Mouse (Mus musculus) left cerebral cortex, postnatal 4 days (tissue): ENCODE measurements around the gene Ino80. TPM values are rescaled to one million over a fixed set of nuclear protein-coding genes. Genes with fewer than 3 reads are reported as not detected.

ENCODE experiments used
- DNase-seq: peaks from one replicate; pipeline ENCODE4 v3.0.0-alpha.2; 2022
- intact Hi-C: fragments of 180-260 bp; cut with DNase I; formaldehyde crosslinking; loops from one replicate; pipeline ENCODE4 v1.15.1; 2025
- total RNA-seq, 2 experiments: library from RNA; stranded (reverse); gene quantifications; 2 replicates each; pipeline ENCODE4 v1.2.3; 2021

Ino80 gene
- total RNA-seq, 2 experiments from 2014 or later, result 20.9 to 23.7 TPM

DNA sequence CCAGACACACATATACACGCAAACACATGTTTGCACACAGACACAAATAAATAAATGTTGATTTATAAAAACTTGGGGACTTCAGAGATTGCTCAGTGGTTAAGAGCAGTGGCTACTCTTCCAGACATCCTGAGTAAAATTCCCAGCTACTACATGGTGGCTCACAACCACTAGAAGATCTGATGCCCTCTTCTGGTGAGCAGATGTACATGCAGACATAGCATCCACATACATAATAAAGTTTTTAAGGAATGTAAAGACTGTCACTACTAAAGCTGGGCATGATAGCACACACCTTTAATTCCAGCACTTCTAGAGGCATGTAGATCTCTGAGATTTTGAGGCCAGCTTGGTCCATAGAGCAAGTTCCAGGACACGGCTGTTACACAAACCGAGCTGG is 16.5 kb downstream of the Ino80 start:
- intact Hi-C loops, result no loop called here
- no peak for DNase-seq

DNA sequence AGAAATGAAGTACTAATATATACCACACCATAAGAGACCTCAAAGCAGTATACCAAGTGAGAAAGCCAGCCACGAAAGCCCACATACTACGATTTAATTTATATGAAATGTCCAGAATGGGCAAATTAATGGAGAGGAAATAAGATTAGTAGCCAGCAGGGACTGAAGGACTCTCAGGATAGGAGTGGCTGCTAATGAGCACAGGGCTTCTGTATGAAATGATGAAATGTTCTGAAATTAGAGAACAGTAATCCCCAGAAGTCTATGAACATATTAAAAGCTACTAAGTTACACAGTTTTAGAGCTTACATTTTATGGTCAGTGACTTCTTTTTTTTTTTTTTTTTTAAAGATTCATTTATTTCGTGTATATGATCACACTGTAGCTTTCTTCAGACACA is 22.9 kb downstream of the Ino80 start:
- DNase-seq, result no peak
- intact Hi-C loops, result no loop called here

DNA sequence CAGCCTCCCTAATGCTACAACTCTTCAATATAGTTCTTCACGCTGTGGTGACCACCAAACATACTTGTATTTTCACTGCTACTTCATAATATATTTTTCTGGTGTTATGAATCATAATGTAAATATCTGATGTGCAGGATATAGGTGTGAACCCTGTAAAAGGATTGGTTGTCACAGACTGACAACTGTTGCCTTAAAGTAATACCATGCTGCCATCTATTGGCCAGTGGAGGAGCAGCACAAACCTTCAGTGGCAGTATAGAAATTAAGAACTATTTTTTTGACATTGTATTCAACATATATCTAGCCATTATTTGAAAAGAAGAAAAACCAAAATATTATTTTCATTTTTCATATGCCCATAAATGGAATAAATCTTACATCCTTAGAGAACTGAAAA is 40.5 kb downstream of the Ino80 start:
- intact Hi-C loops, result loop anchor here (5.0 kb wide), 1 partner anchor 185 kb away; no protein-coding TSS in a partner anchor
- peak; percentile 18 for DNase-seq

DNA sequence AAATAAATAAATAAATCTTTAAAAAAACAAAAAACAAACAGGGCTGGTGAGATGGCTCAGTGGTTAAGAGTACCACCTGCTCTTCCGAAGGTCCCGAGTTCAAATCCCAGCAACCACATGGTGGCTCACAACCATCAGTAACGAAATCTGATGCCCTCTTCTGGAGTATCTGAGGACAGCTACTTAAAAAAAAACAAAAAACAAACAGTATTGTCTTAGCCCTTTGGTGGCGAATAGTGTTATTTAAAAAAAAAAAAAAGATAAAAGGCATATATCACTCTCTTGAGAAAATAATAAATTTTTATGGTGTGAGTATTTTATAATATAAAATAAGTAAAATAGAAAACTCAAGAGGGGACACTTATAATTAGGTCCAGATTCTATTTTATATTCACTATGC is 41.0 kb downstream of the Ino80 start:
- intact Hi-C loops, result loop anchor here (5.0 kb wide), 1 partner anchor 184 kb away; no protein-coding TSS in a partner anchor
- DNase-seq, result no peak

DNA sequence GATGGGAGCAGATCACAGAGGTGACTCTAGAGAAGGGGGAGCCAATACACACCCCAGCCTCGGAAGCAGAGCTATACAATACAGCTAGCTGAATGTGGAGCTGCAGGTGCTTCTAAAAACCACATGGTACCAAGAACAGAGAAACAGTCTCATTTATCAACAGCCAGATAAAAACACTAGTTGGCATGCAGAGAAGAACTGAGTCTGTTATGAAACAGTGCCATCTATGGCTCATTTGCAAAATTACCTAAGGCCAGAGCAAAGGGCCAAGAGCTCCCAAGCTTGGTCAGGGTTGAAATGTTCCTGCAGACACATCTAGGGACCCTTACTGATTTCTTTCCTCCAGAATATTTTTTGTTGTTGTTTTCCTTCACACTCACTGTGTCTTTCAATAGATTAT is 63.7 kb downstream of the Ino80 start:
- intact Hi-C loops, result loop anchor here (10.0 kb wide), 1 partner anchor 119 kb away; no protein-coding TSS in a partner anchor

DNA sequence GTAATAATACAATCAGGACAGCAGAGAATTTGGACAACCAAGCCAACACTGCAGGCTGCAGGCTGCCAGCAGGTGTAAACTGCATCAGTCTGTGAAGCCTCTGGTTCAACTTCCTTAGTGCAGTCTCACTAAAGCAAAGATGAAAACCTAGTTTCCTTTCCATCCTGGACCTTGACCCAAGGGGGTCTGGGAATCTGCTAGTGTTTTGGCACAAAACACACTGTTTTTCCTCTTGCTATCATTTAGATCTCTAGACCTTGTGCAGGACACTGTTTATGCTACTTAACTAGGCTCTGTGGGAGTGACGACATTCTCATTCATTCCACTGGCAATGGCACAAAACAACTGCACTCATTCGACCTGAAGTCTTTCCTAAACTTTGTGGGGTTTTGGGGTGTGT is 65.8 kb downstream of the Ino80 start:
- intact Hi-C loops, result loop anchor here (10.0 kb wide), 1 partner anchor 117 kb away; no protein-coding TSS in a partner anchor

More for the DNA sequence above, 63.7 kb downstream of the Ino80 start:
- DNase-seq, result no peak

DNA sequence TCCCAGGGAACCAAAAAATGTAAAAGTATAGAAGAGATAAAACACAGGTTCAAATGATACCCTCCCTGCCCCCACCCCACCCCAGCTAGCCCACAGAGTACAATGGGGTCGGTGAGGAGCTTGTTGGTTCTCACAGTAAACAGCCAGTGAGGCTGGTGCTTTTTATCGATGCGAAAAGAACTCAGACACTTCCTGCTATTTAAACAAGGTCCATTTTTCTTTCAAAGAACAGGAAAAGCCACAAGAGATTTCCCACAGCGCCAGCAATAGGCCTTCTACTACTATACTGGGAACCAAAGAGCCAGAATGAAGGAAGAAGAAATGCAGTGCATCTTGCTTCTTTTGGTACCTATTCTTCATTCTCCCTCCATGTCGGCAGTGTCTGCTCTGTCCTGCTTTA is 66.5 kb downstream of the Ino80 start:
- intact Hi-C loops, result loop anchor here (10.0 kb wide), 1 partner anchor 116 kb away; no protein-coding TSS in a partner anchor
- DNase-seq, result no peak

More for the DNA sequence above, 65.8 kb downstream of the Ino80 start:
- no peak for DNase-seq

DNA sequence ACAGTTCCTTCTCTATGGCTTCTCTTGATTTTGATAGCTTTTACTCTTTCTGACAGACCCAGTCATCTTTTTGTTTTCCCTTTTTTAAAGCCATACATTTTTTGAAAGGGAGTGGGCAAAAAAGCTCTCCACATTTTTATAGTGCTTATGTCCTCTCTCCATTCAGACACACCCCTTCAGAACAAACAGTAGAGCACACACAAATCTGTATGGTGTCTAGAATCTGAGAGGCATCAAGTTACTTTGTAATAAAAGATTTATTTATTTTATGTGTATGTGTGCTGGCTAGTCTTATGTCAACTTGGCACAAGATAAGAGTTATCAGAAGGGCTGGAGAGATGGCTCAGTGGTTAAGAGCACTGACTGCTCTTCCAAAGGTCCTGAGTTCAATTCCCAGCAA is 68.8 kb downstream of the Ino80 start:
- intact Hi-C loops, result no loop called here
- no peak for DNase-seq

DNA sequence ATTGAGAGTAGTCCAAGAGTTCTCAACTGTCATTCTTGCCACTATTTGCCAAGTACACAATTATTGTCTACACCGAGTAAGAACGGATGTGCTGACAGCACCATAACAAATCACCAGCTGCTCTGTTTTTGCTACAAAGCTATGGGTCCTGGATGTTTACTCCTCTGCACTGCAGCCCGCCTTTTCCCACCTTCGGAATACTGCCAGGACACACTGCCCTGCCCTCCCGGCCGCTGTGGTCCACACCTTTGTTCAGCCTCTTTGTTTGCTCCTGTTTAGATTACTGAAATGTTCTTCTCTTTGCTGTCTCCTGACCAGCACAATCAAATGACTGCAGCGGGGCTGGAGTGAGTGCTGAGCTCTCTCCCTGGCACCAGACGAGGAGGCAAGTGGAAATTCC is 69.2 kb downstream of the Ino80 start:
- intact Hi-C loops, result no loop called here
- peak; percentile 10 for DNase-seq

DNA sequence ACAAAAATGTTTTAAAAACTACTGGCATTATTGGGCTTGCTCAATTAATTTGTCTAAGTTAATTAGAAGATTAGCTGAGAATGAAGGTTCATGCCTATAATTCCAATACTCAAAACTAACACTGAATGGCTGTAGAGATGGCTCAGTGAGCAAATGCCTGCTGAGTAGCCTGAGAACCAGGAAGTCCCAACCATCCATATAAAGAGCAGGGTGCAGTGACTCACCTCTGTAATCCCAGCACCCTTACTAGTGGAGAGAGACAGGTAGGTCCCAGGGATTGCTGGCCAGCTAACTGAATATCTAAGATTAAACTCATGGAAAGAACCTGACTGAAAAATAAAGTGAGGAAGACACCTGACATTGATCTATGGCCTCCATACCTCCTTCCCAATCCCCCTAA is 78.2 kb downstream of the Ino80 start:
- intact Hi-C loops, result no loop called here
- DNase-seq, result no peak

DNA sequence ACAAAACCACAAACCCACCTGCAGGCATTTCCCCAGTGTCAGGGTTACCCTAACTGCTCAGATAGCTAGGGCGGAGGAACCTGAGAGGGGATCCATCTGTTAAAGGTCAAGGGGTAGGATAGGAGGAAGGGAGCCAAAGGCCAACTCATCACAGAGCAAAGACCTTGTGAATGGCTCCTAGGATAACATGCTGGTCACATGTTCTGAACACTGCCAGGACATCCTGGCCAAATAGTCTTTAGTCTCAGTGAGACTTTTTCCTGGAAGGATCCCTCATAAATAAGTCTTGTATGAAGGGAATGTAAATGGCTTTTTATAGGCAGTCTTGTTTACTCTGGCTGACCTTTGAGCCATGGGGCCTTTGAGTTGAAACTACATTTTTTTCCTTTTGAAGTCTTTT is 78.8 kb downstream of the Ino80 start:
- no peak for DNase-seq
- intact Hi-C loops, result no loop called here

DNA sequence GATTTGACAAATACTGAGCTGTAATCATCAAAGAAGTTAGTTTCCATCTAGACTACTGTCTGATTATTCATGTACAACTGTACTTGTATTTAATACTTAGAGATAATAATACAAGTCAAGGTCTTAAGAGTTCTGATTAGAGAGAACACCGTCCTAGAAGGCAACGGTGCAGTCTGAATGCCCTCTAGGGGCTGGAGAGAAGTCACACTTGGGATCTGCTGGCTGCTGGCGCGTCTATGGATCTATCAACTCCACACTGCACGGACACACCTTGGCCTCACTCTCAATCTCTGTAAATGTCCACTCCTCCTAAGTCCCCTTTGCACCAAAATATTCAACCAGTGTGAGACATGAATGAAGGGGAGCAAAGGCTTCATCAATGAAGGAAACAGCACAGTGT is 79.2 kb downstream of the Ino80 start:
- intact Hi-C loops, result no loop called here
- DNase-seq, result no peak

DNA sequence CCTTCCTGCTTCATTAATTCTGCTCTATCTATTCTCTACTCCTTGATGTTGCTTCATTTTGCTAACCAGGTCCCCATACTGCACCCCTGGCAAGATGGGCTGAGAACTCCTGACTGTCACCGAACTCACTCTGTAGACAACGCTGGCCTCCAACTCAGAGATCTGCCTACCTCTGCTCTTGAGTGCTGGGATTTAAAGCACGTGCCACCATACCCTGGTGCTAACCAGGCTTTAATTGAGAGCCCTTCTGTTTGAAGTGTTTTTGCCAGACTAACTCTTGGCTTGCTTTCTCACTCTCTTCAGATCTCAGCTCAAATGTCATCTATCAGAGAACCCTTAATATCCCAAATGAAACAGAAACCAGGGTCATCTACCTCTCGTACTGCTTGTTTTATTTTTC is 87.5 kb downstream of the Ino80 start:
- intact Hi-C loops, result no loop called here
- no peak for DNase-seq

DNA sequence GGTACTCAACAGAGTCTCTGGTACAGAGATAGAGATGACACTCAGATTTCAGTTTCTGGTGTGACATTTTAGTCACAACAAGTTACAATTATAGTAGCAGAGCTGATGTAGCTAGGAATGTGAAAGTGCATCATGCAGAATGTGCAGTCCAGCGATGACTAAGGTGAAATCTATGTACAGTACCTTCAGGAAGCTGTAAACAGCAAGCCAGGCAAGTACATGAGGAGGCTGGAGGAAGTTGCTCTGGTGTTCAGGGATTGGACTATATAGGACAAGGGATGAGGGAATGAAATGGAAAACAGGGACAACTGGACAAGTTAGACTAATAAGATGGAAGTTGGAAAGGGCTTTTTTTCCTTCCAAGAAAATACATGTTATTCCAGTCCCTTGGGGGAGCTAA is 89.2 kb downstream of the Ino80 start:
- intact Hi-C loops, result no loop called here
- no peak for DNase-seq

DNA sequence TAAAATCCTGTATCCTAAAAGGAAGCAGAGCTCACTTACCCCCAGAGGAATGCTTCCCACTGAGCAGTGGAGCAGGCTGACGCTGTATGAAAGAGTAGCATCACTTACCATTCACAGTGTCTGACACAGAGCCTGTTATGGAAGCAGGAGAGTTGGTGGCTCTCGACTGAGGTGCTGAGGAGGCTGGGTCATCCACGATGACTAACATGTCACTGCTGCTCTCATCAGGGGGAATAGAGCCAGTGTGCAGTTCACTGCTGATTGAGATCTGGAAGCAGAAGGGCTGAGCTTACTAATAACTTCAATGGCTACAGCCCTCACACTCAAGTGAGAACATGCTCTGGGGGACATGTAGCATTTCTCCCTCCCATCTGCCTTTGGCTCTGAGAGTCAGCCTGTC is 98.0 kb downstream of the Ino80 start:
- no peak for DNase-seq

DNA sequence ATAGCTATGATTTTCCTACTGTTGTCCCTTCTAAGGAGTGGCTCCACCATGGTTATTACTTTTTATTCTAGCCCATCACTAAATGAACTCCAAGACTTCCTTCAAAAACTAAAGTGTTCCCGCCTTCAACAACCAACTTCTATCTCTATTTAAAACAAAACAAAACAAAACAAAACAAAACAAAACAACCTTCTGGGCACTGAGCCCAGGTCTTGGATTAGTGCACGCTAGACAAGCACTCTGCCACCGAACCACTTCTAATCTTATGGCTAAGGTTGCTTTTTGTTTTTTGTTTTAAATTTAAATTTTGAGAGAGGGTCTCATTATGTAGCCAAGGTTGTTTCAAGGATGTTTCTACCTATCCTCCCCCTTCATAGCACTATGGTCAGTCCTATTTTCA is 99.7 kb downstream of the Ino80 start:
- intact Hi-C loops, result no loop called here
- DNase-seq, result no peak

More for the DNA sequence above, 98.0 kb downstream of the Ino80 start:
- intact Hi-C loops, result no loop called here

DNA sequence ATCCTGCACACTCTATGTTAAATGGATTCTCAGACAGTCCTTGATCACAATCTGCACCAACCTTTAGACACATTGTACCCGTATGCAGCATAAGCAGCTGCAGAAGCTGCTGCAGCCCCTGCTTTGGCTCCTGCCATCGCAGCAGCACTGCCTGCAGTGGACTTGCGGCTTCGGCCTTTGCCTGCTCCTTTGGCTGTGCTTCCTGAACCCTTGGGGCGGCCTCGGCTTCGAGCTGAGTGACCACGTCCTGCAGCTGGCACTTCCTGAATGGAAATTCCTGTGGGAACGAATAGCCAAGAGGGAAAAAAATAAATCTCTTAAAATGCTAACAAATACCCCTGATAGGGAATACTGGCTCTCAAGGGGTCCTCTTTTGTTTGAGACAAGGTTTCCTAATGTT is 100.2 kb downstream of the Ino80 start:
- intact Hi-C loops, result no loop called here
- no peak for DNase-seq

DNA sequence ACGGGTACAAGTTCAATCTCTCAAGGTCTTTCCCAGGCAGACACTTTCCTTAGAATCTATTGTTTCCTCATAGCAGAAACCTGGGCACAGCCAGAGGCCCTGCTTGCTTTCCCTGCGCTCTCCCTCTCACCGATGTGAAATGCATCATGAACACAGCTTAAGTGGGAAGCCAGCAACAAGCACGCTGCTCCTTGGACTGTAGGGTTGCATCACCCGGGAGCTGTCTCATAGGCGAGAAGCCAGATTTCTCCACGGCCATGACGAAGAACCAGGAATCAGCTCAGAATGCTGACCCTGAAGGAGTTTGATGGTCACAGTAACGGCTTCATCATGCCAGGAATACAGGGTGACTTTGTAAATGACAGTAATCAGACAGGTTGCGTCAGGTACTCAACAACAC is 107.4 kb downstream of the Ino80 start:
- intact Hi-C loops, result no loop called here
- DNase-seq, result no peak

DNA sequence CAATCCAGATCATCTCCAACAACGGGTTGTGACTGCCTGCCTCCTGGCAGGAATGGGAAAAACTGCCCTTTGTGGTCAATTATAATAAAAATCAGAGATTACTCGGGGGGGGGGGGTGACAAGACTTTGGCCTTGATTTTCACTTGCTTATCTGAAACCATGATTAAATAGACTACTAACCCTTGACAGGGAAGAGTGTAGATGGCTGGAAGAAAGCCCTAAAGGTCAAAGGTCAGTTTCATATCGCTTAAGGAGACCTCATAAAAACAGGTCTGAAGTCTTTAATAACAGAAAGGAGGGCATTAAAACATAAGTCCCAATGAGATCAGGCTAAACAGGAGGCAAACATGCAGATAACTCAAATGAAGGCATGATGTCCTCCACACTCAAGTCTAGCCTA is 110.1 kb downstream of the Ino80 start:
- intact Hi-C loops, result no loop called here
- DNase-seq, result no peak

DNA sequence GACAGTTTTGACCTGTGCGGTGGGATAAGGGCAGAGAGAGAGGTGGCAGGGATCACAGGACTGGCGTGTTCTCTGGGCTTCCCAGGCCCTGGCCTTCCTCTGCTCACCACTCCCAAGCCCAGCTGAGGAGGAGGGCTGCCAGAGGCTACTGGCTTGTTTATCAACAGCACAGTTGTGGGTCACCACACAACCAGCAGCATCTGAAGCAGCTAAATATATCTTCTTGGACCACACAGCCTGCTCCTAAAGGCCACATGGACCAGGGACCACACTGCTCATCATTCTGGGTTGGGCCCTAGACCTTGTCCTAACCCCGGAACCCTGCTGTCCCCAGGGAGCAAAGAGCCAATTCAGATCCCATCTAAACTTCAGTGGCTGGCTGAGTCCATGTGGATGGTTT is 112.5 kb downstream of the Ino80 start:
- intact Hi-C loops, result no loop called here
- no peak for DNase-seq

DNA sequence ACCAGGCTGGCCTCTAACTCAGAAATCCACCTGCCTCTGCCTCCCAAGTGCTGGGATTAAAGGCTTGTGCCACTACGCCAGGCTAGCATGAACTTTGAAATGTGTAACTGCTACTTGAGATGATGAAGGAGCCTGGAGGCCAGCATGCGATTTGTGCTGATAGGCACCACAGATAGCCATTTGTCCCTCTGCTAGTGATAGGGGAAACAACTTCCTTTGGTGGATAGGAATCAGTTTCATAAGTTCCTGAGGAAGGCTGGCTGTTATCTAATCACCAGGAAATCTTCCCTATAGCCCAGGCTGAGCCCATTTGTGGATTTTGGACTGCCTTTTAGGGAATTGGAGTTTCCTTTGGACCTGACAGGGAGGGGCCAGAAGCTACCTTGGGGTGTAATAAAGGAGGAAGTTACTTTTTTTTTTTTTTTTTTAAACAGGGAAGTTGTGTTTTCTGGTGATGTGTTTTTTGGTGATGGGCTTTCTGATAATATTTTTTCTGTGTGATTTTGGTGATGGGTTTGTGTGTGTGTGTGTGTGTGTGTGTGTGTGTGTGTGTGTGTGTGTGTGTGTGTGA is 117.7 kb downstream of the Ino80 start:
- intact Hi-C loops, result no loop called here

DNA sequence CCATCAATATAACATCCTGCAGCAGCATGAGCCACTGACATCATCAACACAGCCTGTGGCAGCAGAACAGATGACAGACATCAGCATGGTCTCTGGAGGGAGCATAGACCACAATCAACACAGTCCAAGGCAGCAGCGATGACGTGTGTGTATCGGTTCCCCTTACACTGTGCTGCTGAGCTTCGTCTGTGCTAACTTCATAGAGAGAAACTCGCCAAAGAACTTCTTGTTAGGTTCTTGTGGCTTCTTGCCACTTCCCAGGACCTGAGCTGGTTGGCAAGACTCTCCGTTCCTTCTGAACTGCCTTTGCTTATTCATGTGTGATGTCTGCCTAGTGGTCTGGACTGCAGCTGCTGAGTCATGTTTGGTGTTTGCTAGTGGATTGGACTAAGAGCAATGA is 119.2 kb downstream of the Ino80 start:
- intact Hi-C loops, result no loop called here
- DNase-seq, result no peak

More for the DNA sequence above, 117.7 kb downstream of the Ino80 start:
- no peak for DNase-seq

DNA sequence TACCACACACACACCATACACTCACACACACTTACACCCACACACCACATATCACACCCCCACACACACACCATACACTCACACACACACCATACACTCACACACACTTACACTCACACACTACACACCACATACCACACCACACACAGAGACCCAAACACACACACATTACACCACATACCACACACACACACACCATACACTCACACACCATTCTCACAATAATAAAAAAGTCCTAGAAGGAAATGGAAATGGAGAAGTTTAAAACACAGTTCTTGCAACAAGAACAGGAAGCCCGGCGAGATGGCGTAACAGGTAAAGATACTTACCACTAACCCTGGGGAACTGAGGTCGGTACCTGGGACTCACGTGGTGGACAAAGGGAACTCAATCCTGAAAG is 120.7 kb downstream of the Ino80 start:
- intact Hi-C loops, result no loop called here
- no peak for DNase-seq
